Mouse (Mus musculus): ENCODE data around the gene Sept3.

DNA sequence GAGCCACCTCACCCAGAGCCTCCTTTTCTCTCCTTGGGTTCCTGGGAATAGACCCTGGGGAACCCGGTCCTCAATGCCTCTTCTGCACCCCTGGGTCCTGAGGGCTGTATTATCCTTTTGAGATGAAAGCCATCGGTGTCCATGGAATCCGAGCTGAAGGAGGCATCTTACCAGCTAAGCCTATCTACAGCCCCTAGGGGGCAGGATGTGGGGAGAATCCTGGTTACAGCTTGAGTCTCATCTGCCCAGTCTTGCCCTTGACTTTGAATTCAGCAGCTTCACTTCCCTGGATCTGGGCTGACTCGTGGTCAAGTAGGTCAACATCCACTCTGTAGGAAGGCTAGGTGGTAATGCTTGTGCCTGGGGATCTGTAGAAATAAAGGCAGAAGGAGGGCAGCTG is 19.4 kb upstream of the Sept3 start:
- TF ChIP-seq CTCF (conservative IDR thresholded peaks at IDR 0.05; ENCODE audit: insufficient read depth, insufficient read length, low read depth, low read length), result 0 out of 2 replicates have a peak, but pooled peaks have one; percentile 14
- TF ChIP-seq POLR2A (IDR thresholded peaks at IDR 0.05; ENCODE audit: low read depth, low read length), result no peak
